Mouse (Mus musculus) hindbrain, postnatal 0 days (tissue): ENCODE data around the gene Samd5. TPM values are rescaled to one million over a fixed set of nuclear protein-coding genes. Genes with fewer than 3 reads are reported as not detected.
A peak's percentile ranks its signal among the peaks of the same experiment; 100 is the strongest.

Source experiments
- ATAC-seq: fragments of 200-750 bp; cut with Nextera tagmentation; 2 replicates; pipeline ENCODE4 v1.8.0; 2017; ENCODE audit warnings: mild to moderate bottlenecking, moderate TSS enrichment, moderate library complexity
- DNase-seq: peaks from one replicate; pipeline ENCODE4 v3.0.0-alpha.2; 2015; ENCODE audit warnings: low spot score
- H3K27ac ChIP-seq: fragments of 300-500 bp; sonication (generic); 2 replicates; pipeline ENCODE4 v1.5.1; 2014; ENCODE audit warnings: mild to moderate bottlenecking
- H3K27me3 ChIP-seq: fragments of 300-500 bp; sonication (generic); 2 replicates; pipeline ENCODE4 v1.6.1; 2014; ENCODE audit warnings: low read length, mixed read lengths; ENCODE audit not compliant: insufficient read depth
- H3K36me3 ChIP-seq: fragments of 300-500 bp; sonication (generic); 2 replicates; pipeline ENCODE4 v1.6.1; 2014; ENCODE audit warnings: low read length, mixed read lengths; ENCODE audit not compliant: insufficient read depth
- H3K4me1 ChIP-seq: fragments of 300-500 bp; sonication (generic); 2 replicates; pipeline ENCODE4 v1.6.1; 2014; ENCODE audit warnings: antibody characterized with exemption, low read length, mixed read lengths; ENCODE audit not compliant: insufficient read depth
- H3K4me2 ChIP-seq: fragments of 300-500 bp; sonication (generic); 2 replicates; pipeline ENCODE4 v1.6.1; 2014; ENCODE audit warnings: low read depth, mild to moderate bottlenecking, low read length, moderate library complexity, mixed read lengths
- H3K4me3 ChIP-seq: fragments of 300-500 bp; sonication (generic); 2 replicates; pipeline ENCODE4 v1.5.1; 2014; ENCODE audit warnings: low read length
- H3K9ac ChIP-seq: fragments of 300-500 bp; sonication (generic); replicated peaks from 2 replicates; pipeline ENCODE4 v1.6.1; 2014; ENCODE audit warnings: mild to moderate bottlenecking, low read length, moderate library complexity, mixed read lengths
- H3K9me3 ChIP-seq: fragments of 300-500 bp; sonication (generic); 2 replicates; pipeline ENCODE4 v1.6.1; 2016; ENCODE audit warnings: low read length, mixed read lengths
- CTCF ChIP-seq: IDR thresholded peaks from 2 replicates; pipeline ENCODE4 v1.5.1; 2016; ENCODE audit warnings: antibody characterized with exemption, control low read depth, low read depth
- WGBS: fragments of 180-500 bp; shearing (Covaris S2); extraction: QIAGEN DNeasy Blood & Tissue Kit; methylation state at CpG from one replicate; pipeline ENCODE4 v1.1.7; 2014; 5-methylcytosine and 5-hydroxymethylcytosine counted together
- polyA plus RNA-seq: library from polyadenylated mRNA; unstranded; fragments of >200 nt; fragmentation: Nextera tagmentation; extraction: Ambion mirVana; gene quantifications from 2 replicates; pipeline ENCODE4 v1.2.1, GENCODE M21; 2015
- total RNA-seq: library from RNA; depleted of rRNA; stranded (reverse); fragments of >200 nt; gene quantifications from 2 replicates; pipeline ENCODE4 v1.2.3, GENCODE M21; 2014

Samd5 gene
- total and polyA plus RNA-seq, 2 experiments from 2014 or later, result 3.2 to 7.9 TPM

GRCm38 (mm10) chr10:9650050-9650825, 24.8 kb downstream of the Samd5 start:
- ATAC-seq, result 0 out of 2 replicates have a peak, but pooled peaks have one; percentile 15
- peak; percentile 18 for DNase-seq
- 40% methylated on average over 6 of the region's 6 CpGs for WGBS
- H3K27ac ChIP-seq, result no peak overlapping the region
- H3K9ac ChIP-seq, result no peak overlapping the region
- no peak overlapping the region for H3K4me3 ChIP-seq
- TF ChIP-seq CTCF, result no peak
- no peaks in the 10 kb centered on the region for H3K9me3 ChIP-seq
- H3K4me1 ChIP-seq, result no peaks in the 10 kb centered on the region
- H3K27me3 ChIP-seq, result no peaks in the 10 kb centered on the region
- no peaks in the 10 kb centered on the region for H3K36me3 ChIP-seq
- no peak overlapping the region for H3K4me2 ChIP-seq

GRCm38 (mm10) chr10:9648464-9648863, 26.5 kb downstream of the Samd5 start:
- Histone ChIP-seq H3K4me1 (no peaks in the 10 kb centered on the region), H3K36me3 (no peaks in the 10 kb centered on the region), H3K4me3 (no peak overlapping the region), H3K9ac (no peak overlapping the region), H3K27me3 (no peaks in the 10 kb centered on the region), H3K4me2 (no peak overlapping the region), H3K27ac (no peak overlapping the region), H3K9me3 (no peaks in the 10 kb centered on the region)
- ATAC-seq (no peak), DNase-seq (no peak)
- TF ChIP-seq CTCF, result no peak
- WGBS, result 33% methylated on average over 2 of the region's 2 CpGs

GRCm38 (mm10) chr10:9647741-9648140, 27.3 kb downstream of the Samd5 start:
- no peaks in the 10 kb centered on the region for H3K9me3 ChIP-seq
- no peak for ATAC-seq

GRCm38 (mm10) chr10:9646391-9646790, 28.6 kb downstream of the Samd5 start:
- no peak overlapping the region for H3K4me2 ChIP-seq
- H3K9ac ChIP-seq, result no peak overlapping the region
- no peaks in the 10 kb centered on the region for H3K36me3 ChIP-seq
- H3K4me1 ChIP-seq, result no peaks in the 10 kb centered on the region
- H3K9me3 ChIP-seq, result no peaks in the 10 kb centered on the region
- 91% methylated on average over 3 of the region's 3 CpGs for WGBS
- no peak for TF ChIP-seq CTCF
- ATAC-seq (no peak), DNase-seq (no peak)
- no peak overlapping the region for H3K4me3 ChIP-seq
- no peak overlapping the region for H3K27ac ChIP-seq
- H3K27me3 ChIP-seq, result no peaks in the 10 kb centered on the region

More at GRCm38 (mm10) chr10:9647741-9648140, 27.3 kb downstream of the Samd5 start:
- H3K4me2 ChIP-seq, result no peak overlapping the region
- H3K9ac ChIP-seq, result no peak overlapping the region
- TF ChIP-seq CTCF, result no peak
- 80% methylated on average over 6 of the region's 6 CpGs for WGBS
- no peak overlapping the region for H3K4me3 ChIP-seq
- H3K27me3 ChIP-seq, result no peaks in the 10 kb centered on the region
- no peaks in the 10 kb centered on the region for H3K4me1 ChIP-seq
- no peak for DNase-seq
- H3K36me3 ChIP-seq, result no peaks in the 10 kb centered on the region
- no peak overlapping the region for H3K27ac ChIP-seq

- Histone ChIP-seq H3K4me3 (no peak overlapping the region), H3K4me1 (no peaks in the 10 kb centered on the region), H3K27me3 (no peaks in the 10 kb centered on the region), H3K9ac (no peak overlapping the region), H3K36me3 (no peaks in the 10 kb centered on the region), H3K4me2 (no peak overlapping the region), H3K27ac (no peak overlapping the region), H3K9me3 (no peaks in the 10 kb centered on the region)
- no peak for ATAC-seq
- DNase-seq, result no peak
- 81% methylated on average over 6 of the region's 6 CpGs for WGBS
- TF ChIP-seq CTCF, result no peak
Measured at GRCm38 (mm10) chr10:9643531-9643930, 31.5 kb downstream of the Samd5 start.

GRCm38 (mm10) chr10:9642077-9642476, 32.9 kb downstream of the Samd5 start:
- no peak for TF ChIP-seq CTCF
- ATAC-seq, result no peak
- DNase-seq, result no peak
- no peaks in the 10 kb centered on the region for H3K9me3 ChIP-seq
- no peaks in the 10 kb centered on the region for H3K4me1 ChIP-seq
- no peak overlapping the region for H3K9ac ChIP-seq
- WGBS, result 91% methylated on average over 4 of the region's 4 CpGs
- H3K36me3 ChIP-seq, result no peaks in the 10 kb centered on the region
- H3K27me3 ChIP-seq, result no peaks in the 10 kb centered on the region
- H3K4me2 ChIP-seq, result no peak overlapping the region
- H3K4me3 ChIP-seq, result no peak overlapping the region
- H3K27ac ChIP-seq, result no peak overlapping the region

- no peak for TF ChIP-seq CTCF
- Histone ChIP-seq H3K27ac (no peak overlapping the region), H3K4me3 (no peak overlapping the region), H3K9ac (no peak overlapping the region), H3K4me2 (no peak overlapping the region), H3K9me3 (no peaks in the 10 kb centered on the region), H3K4me1 (no peaks in the 10 kb centered on the region), H3K36me3 (no peaks in the 10 kb centered on the region), H3K27me3 (no peaks in the 10 kb centered on the region)
- no peak for DNase-seq
- WGBS, result 77% methylated on average over 2 of the region's 2 CpGs
- no peak for ATAC-seq
Measured at GRCm38 (mm10) chr10:9640678-9641077, 34.3 kb downstream of the Samd5 start.
